Mouse (Mus musculus): ENCODE data around the gene Ddost. TPM values are rescaled to one million over a fixed set of nuclear protein-coding genes. Genes with fewer than 3 reads are reported as not detected.

Ddost gene
- polyA plus RNA-seq, 1 experiment from 2014 or later = 364 TPM

DNA sequence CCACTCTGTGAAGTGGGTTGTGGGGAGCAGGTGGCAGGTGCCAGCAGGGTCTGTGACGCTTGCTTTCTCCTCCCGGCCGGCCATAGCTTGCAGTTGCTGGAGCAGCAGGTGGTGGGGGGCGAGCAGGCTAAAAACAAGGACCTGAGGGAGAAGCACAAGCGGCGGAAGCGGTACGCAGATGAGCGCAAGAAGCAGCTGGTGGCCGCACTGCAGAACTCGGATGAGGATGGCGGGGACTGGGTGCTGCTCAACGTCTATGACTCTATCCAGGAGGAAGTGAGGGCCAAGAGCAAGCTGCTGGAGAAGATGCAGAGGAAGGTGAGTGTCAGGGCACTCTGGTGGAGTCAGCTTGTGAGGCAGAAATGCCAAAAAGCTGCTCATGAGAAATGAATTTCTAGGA lies 12.5 kb upstream of the Ddost start:
- no peaks in the 10 kb centered on the region for H3K36me3 ChIP-seq
- H3K4me3 ChIP-seq = no peak overlapping the region
- no peaks in the 10 kb centered on the region for H3K4me1 ChIP-seq
- H3K27me3 ChIP-seq = 0 out of 2 replicates have a peak, but pooled peaks cover 4% of the 10 kb centered on the region
- H3K9ac ChIP-seq = no peak overlapping the region
- no peak overlapping the region for H3K4me2 ChIP-seq (replicated peaks)
- no peak overlapping the region for H3K27ac ChIP-seq
- WGBS = 87% methylated on average over 13 of the region's 13 CpGs
- H3K9me3 ChIP-seq = no peaks in the 10 kb centered on the region
- no peak for ATAC-seq (ENCODE audit: low FRiP score, low read depth)

DNA sequence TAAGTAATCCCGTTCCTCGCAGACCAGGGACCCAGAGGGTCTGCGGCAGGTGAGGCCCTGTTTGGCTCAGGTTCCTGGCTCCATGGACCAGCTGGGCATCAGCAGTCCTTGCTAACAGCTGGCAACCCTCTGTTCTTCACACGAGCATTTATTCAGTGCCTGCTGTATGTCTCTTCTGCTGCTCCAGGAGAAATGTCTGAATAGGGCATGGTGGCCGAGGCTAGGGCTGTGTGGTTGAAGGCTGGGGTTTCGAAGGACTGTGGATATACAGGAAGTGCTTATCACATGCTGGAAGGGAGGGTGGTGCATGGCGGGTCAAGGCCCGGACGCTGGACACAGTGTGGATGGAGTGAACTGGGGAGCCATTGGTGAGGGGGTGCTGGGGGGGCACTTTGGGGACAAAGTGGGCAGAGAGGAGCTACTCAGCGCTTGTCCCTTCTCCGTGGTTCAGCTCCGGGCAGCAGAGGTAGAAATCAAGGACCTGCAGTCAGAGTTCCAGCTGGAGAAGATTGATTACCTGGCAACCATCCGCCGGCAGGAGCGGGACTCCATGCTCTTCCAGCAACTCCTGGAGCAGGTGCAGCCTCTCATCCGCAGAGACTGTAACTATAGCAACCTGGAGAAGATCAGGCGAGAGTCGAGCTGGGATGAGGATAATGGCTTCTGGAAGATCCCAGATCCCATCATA lies 11.1 kb upstream of the Ddost start:
- no peaks in the 10 kb centered on the region for H3K9me3 ChIP-seq
- H3K4me1 ChIP-seq = no peaks in the 10 kb centered on the region
- H3K27me3 ChIP-seq = no peaks in the 10 kb centered on the region
- 81% methylated on average over 18 of the region's 18 CpGs for WGBS
- no peaks in the 10 kb centered on the region for H3K36me3 ChIP-seq
- H3K27ac ChIP-seq = no peak overlapping the region
- no peak overlapping the region for H3K4me3 ChIP-seq
- no peak overlapping the region for H3K4me2 ChIP-seq (replicated peaks)
- ATAC-seq (ENCODE audit: low FRiP score, low read depth) = no peak
- H3K9ac ChIP-seq = no peak overlapping the region

DNA sequence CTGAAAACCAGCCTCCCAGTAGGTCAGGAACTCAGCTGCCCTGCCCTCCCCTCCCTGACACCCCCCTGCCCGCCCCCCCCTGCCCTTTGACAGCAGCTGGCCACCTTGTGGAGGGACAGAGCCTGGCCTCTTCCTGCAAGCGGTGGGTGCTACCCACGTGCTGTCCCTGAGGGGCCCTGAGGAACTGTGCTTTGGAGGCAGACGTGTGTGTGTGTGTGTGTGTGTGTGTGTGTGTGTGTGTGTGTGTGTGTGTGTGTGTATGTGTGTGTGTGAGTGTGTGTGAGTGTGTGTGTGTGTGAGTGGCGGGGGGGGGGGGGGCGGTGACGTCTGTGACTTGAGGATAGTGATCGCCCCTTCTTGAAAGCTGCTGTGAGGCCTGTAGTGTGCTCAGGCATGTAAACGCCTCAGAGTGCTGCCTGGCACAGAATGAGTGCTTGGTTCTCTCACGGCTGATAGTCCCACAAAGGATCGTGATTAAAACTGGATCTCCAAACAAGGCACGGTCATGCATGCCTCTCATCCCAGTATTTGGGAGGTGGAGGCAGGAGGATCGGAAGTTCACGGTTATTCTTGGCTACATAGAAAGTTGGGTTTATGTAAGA lies 10.5 kb upstream of the Ddost start:
- H3K27me3 ChIP-seq = no peaks in the 10 kb centered on the region
- H3K4me3 ChIP-seq = no peak overlapping the region
- H3K27ac ChIP-seq = no peak overlapping the region
- no peak for ATAC-seq (ENCODE audit: low FRiP score, low read depth)
- H3K9ac ChIP-seq = no peak overlapping the region
- 84% methylated on average over 11 of the region's 14 CpGs for WGBS
- H3K36me3 ChIP-seq = no peaks in the 10 kb centered on the region
- H3K4me1 ChIP-seq = no peaks in the 10 kb centered on the region
- H3K4me2 ChIP-seq (replicated peaks) = no peak overlapping the region
- H3K9me3 ChIP-seq = no peaks in the 10 kb centered on the region

DNA sequence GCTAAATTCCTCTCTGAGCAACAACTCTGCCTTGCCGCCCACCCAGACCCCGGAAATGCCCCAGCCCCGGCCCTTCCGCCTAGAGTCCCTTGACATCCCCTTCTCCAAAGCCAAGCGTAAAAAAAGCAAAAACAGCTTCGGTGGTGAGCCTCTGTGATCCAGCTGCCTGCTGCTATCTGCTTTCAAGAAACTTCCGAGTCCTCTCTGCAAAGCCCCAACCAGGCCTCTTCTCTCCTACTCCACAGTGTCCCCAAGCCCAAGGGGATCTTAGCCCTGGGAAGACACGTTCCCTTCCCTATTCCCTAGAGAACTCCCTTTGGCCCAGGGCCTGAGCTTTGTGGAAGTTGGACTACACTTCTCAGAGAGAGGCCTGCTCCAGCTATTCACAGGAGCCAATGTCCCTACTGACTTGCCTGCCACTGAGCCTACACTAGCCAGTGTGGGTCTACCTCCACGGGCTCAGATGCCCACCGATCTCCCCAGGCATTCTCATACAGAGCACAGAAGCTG lies 3.2 kb upstream of the Ddost start:
- Histone ChIP-seq H3K27me3 (no peaks in the 10 kb centered on the region), H3K27ac (no peak overlapping the region), H3K4me1 (peaks cover 20% of the 10 kb centered on the region), H3K4me3 (no peak overlapping the region), H3K36me3 (no peaks in the 10 kb centered on the region; the same call in 1 of the 2 replicates), H3K9me3 (no peaks in the 10 kb centered on the region; the same call in 1 of the 2 replicates), H3K9ac (no peak overlapping the region), H3K4me2 (replicated peaks) (no peak overlapping the region)
- ATAC-seq (ENCODE audit: low FRiP score, low read depth) = no peak
- 90% methylated on average over 10 of the region's 10 CpGs for WGBS

DNA sequence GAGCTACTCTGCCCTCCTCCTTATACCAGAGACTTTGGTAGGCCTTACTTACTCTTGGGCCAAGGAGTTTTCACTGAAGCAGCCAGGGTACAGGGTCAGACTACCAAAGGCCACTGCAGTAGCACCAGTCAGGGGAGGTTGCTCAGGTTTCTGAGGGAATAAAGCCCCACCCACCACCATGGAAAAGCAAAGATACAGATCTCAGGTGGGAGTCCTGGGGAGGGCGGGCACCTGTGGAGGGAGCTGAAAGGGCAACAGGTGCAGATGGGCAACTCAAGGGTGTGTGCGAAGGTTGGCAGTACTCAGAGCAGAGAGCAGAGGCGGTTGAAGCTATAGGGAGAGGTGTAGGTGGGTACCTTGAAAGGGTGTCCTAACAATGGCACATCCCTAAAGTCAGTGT lies 1.5 kb upstream of the Ddost start:
- Histone ChIP-seq H3K9ac (no peak overlapping the region), H3K4me2 (replicated peaks) (peak overlapping the region; percentile 90), H3K9me3 (no peaks in the 10 kb centered on the region; the same call in 1 of the 2 replicates), H3K27ac (no peak overlapping the region), H3K36me3 (peaks cover 12% of the 10 kb centered on the region), H3K4me1 (peaks cover 22% of the 10 kb centered on the region), H3K4me3 (no peak overlapping the region), H3K27me3 (no peaks in the 10 kb centered on the region)
- 89% methylated on average over 3 of the region's 3 CpGs for WGBS
- no peak for ATAC-seq (ENCODE audit: low FRiP score, low read depth)

DNA sequence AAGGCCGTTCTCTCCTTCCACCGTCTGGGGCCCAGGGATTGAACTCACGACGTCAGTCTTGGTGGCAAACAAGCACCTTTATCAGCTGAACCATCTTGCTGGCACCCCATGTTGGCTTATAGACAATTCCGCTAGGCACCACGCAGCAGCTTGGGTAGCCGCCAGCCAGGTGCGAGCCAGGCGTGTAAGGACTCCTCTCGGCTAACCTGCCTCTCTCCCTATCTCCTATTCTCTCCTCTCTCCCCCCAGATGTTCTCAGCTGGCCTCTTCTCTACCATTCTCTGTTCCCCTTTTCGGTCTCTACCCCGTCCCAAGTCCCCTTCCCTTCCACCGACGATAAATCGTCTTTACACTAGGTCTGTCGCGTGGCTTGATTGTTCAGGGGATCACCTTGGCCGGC lies 788 bp upstream of the Ddost start:
- WGBS = 13% methylated on average over 18 of the region's 18 CpGs

DNA sequence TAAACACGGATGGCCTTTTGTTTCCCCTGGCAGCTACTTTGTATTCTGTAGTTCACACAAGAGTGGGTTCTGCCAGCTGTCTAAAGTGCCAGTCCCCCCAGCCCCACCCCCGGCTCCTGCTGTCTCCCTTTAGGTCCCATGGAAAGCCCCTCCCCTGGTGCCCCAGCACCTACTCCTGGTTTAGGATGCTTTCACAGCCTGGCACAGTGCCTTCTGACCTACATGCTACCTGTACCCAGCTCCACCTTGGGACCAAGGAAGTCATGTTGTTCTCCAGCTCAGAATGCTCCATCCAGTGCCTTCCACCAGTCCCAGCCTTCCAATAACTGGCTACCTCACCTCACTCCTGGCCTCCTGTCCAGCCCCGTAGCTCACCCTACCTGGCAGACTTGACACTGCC lies 2.5 kb downstream of the Ddost start:
- 88% methylated on average over 3 of the region's 3 CpGs for WGBS
- no peak for ATAC-seq (ENCODE audit: low FRiP score, low read depth)
- Histone ChIP-seq H3K36me3 (peaks cover 51% of the 10 kb centered on the region), H3K9ac (no peak overlapping the region), H3K27ac (no peak overlapping the region), H3K4me1 (peaks cover 22% of the 10 kb centered on the region), H3K4me2 (replicated peaks) (no peak overlapping the region), H3K9me3 (no peaks in the 10 kb centered on the region), H3K27me3 (no peaks in the 10 kb centered on the region), H3K4me3 (no peak overlapping the region)

More for the DNA sequence above, 788 bp upstream of the Ddost start:
- H3K4me2 ChIP-seq (replicated peaks) = peak overlapping the region; percentile 90
- peak overlapping the region; percentile 80 for H3K9ac ChIP-seq
- peak overlapping the region; percentile 97 for H3K4me3 ChIP-seq
- no peaks in the 10 kb centered on the region; the same call in 1 of the 2 replicates for H3K9me3 ChIP-seq
- H3K27ac ChIP-seq = peak overlapping the region; percentile 52; the same call in 1 of the 2 replicates
- ATAC-seq (ENCODE audit: low FRiP score, low read depth) = no peak
- H3K4me1 ChIP-seq = peaks cover 22% of the 10 kb centered on the region
- H3K27me3 ChIP-seq = no peaks in the 10 kb centered on the region
- H3K36me3 ChIP-seq = peaks cover 20% of the 10 kb centered on the region

DNA sequence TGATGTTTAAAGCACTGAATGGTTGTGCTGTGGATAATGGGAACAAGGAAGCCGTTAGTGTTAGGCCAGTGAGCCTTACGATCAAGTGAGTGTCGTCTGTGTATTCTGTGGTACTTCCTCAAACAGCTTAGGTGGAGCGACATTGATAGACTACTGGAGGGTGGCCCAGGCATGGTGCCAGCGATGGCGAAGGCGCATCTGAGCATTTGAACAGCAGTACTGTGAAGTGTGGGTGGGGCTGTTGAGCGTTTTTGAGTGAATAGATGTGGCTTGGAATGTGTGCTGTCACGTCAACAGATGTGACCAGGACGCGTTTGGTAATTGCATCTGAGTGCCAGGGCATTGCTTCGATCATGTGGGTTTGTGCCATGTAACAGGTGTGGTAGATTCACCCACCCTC lies 3.2 kb downstream of the Ddost start:
- Histone ChIP-seq H3K4me3 (no peak overlapping the region), H3K9me3 (no peaks in the 10 kb centered on the region), H3K27ac (no peak overlapping the region), H3K9ac (peak overlapping the region; percentile 39; the same call in 1 of the 2 replicates), H3K36me3 (peaks cover 58% of the 10 kb centered on the region), H3K4me1 (peaks cover 22% of the 10 kb centered on the region), H3K4me2 (replicated peaks) (no peak overlapping the region), H3K27me3 (no peaks in the 10 kb centered on the region)
- no peak for ATAC-seq (ENCODE audit: low FRiP score, low read depth)
- 90% methylated on average over 12 of the region's 12 CpGs for WGBS

DNA sequence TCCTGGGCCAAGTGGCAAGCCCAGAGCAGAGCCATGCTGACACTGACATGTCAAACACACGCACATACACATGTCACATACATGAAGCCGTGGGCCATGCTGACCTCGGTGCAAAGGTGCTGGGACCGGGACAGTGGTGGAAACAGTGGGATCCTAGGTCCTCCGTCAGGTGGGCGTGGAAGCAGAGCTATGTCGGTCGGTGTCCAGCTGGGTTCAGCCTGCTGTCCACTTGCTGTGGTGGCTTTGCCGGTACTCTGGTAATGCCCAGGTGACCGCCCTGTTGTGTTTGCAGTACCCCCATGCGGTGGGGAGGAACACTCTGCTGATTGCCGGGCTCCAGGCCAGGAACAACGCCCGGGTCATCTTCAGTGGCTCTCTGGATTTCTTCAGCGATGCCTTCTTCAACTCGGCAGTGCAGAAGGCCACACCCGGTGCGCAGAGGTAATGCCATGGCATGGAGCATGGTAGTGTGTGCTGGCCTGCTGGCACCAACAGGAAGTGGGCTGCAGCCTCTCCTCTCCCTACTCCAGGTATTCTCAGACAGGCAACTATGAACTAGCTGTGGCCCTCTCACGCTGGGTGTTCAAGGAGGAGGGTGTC lies 5.9 kb downstream of the Ddost start:
- Histone ChIP-seq H3K27me3 (no peaks in the 10 kb centered on the region), H3K36me3 (peaks cover 85% of the 10 kb centered on the region), H3K4me2 (replicated peaks) (no peak overlapping the region), H3K9me3 (no peaks in the 10 kb centered on the region), H3K9ac (no peak overlapping the region), H3K27ac (no peak overlapping the region), H3K4me3 (no peak overlapping the region), H3K4me1 (peaks cover 9% of the 10 kb centered on the region)
- WGBS = 94% methylated on average over 19 of the region's 19 CpGs
- ATAC-seq (ENCODE audit: low FRiP score, low read depth) = no peak

DNA sequence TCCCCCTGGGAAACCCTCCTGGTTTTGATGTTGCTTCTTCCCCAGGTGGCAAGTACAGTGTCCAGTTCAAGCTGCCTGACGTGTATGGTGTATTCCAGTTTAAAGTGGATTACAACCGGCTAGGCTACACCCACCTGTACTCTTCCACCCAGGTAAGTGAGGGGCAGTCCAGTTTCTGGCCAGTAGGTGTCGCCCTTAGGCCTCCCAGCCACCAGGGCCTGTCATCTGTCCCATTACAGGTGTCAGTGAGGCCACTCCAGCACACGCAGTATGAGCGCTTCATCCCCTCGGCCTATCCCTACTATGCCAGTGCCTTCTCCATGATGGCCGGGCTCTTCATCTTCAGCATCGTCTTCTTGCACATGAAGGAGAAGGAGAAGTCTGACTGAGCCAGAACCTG lies 7.1 kb downstream of the Ddost start:
- WGBS = 61% methylated on average over 8 of the region's 8 CpGs
- no peak overlapping the region for H3K4me3 ChIP-seq

DNA sequence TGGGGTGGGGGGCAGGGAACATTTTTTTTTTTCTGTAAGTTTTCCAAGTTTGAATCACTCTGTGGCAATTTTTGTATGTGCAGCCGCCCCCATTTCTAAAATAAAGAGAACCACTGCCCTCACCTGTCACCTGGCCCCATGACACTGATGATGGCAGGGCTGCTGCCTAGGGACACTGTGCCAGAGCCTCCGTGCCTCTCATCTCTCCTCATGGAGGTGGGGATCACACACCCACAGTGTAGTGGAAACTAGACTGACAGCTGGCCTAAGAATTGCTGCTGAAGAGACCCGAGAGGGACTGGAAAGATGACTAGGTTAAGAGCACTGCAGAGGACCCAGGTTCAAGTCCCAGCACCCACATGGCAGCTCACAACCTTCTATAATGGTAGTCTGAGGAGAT lies 7.6 kb downstream of the Ddost start:
- Histone ChIP-seq H3K9me3 (no peaks in the 10 kb centered on the region; the same call in 1 of the 2 replicates), H3K9ac (no peak overlapping the region), H3K4me3 (no peak overlapping the region), H3K36me3 (peaks cover 97% of the 10 kb centered on the region), H3K4me2 (replicated peaks) (no peak overlapping the region), H3K4me1 (no peaks in the 10 kb centered on the region), H3K27me3 (no peaks in the 10 kb centered on the region), H3K27ac (no peak overlapping the region)
- ATAC-seq (ENCODE audit: low FRiP score, low read depth) = no peak
- WGBS = 90% methylated on average over 3 of the region's 3 CpGs

More for the DNA sequence above, 7.1 kb downstream of the Ddost start:
- ATAC-seq (ENCODE audit: low FRiP score, low read depth) = no peak
- Histone ChIP-seq H3K27me3 (no peaks in the 10 kb centered on the region), H3K9me3 (no peaks in the 10 kb centered on the region; the same call in 1 of the 2 replicates), H3K27ac (no peak overlapping the region), H3K4me1 (no peaks in the 10 kb centered on the region), H3K9ac (no peak overlapping the region), H3K4me2 (replicated peaks) (no peak overlapping the region), H3K36me3 (peaks cover 95% of the 10 kb centered on the region)

DNA sequence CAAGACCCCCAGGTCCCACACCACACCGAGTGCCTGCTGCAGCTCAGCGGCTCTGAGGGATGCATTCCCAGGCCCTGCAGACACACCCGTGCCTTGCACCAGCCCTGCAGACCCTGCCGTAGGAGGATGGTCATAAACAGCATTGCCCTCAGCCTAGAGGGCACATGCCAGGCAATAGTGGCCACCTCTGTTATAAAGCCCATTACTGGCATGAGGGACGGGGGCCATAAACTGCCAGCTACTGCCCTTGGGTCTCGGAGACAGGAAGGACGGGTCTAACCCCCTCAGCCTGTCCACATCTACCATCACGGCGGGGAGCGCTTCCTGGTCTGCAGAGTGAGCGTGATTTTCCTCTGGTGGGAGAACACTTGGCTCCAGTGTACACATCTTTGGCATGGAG lies 8.5 kb downstream of the Ddost start:
- H3K36me3 ChIP-seq = peaks cover 96% of the 10 kb centered on the region
- no peak overlapping the region for H3K9ac ChIP-seq
- no peaks in the 10 kb centered on the region; the same call in 1 of the 2 replicates for H3K9me3 ChIP-seq
- no peak overlapping the region for H3K4me2 ChIP-seq (replicated peaks)
- WGBS = 89% methylated on average over 11 of the region's 11 CpGs
- ATAC-seq (ENCODE audit: low FRiP score, low read depth) = no peak
- no peak overlapping the region for H3K4me3 ChIP-seq
- no peaks in the 10 kb centered on the region for H3K27me3 ChIP-seq
- H3K4me1 ChIP-seq = no peaks in the 10 kb centered on the region
- H3K27ac ChIP-seq = no peak overlapping the region

Data from limb, embryonic 13.5 days (tissue).